Mouse (Mus musculus): Measurements from ENCODE around the gene Zp2. TPM values are rescaled to one million over a fixed set of nuclear protein-coding genes. Genes with fewer than 3 reads are reported as not detected.

Gene Zp2
- not detected for polyA plus RNA-seq (2015; fragmentation: Illumina TruSeq; extraction: RNeasy Lipid Tissue Mini Kit (QIAGEN cat#74804); ENCODE audit: insufficient read depth, low read depth, low replicate concordance)

DNA sequence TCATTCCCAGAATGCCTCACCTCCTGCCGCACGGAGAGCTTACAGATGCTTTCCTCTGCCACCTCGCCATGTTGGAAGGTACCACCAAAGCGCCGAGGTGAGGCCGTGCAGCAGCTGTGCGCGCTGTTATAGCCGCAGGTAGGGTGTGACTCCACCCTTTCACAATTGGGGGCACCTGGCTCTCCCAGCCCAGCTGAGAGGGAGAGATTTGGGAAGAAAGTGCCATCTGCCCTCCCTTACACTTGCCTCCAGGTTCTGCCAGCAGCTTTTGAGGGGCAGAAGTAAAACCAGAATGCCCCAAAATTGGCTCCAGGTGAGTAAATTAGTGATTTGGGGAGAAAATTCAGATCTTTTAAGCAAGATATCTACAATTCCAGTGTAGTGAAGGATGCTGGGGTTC lies at the start of gene Zp2:
TSS of gene Zp2 (minus strand) at position 101 of the 400 bp plus-strand sequence.

GRCm38 (mm10) chr7:120173603-120174244 lies 28.6 kb upstream of the Zp2 start, which contains the start of gene Anks4b:
Gene Anks4b, plus strand, starts transcription at chr7:120173858.

DNA sequence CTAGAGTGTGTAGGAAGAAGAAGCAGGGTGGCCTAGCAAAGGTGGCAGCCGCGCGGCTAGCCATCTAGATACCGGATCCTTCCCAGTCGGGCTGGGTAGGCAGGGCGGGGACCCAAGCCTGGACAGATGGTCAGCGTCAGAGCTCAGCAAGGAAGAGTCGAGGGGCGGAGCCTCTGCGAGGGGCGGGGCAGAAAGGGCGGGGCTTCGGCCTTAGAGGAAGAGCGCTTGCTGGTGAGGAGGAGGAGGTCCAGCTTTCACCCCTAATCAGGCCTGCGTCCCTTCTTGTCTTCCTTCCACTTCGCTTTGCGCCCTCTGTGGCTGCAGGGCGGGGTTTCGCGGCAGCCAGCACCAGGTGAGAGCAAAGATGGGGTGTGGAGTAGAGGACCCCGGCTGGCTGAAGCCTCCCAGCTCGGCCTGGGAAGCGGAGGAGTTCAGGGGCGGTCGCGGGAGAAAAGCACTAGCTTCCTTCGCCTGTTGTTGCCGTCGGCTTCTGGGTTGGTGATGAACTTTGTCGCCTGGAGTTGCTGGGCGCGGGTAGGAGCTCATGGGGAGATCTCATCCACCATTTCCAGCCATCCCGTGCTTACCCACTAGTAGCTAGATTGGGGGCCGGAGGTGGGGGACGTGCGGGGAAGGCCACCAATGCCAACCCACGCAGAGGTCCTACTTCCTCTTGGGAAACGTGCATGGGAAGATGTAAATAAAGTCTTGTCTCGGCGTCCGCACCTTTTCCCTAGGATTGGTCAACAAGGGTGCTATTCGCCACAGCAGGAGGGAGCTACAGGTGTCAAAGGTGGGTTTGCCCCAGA lies 42.7 kb downstream of the Zp2 start, which contains the start of gene Tmem159:
TSS of gene Tmem159 (plus strand) at position 190 of the 809 bp plus-strand sequence.

GRCm38 (mm10) chr7:120095180-120095579 lies 49.9 kb downstream of the Zp2 start, which contains the start of gene Dnah3:
Gene Dnah3, minus strand, starts transcription at chr7:120095280.

Other genes with a start within 250 kb of the Zp2 start
- gene Lyrm1, start 249.4 kb downstream of the Zp2 start, polyA plus RNA-seq (2015; fragmentation: Illumina TruSeq; extraction: RNeasy Lipid Tissue Mini Kit (QIAGEN cat#74804); ENCODE audit: insufficient read depth, low read depth, low replicate concordance): 1.6 TPM
- gene Dcun1d3, start 249.0 kb downstream of the Zp2 start, polyA plus RNA-seq (2015; fragmentation: Illumina TruSeq; extraction: RNeasy Lipid Tissue Mini Kit (QIAGEN cat#74804); ENCODE audit: insufficient read depth, low read depth, low replicate concordance): 3.1 TPM
- not detected for gene Dnah3, start 50.0 kb downstream of the Zp2 start, polyA plus RNA-seq (2015; fragmentation: Illumina TruSeq; extraction: RNeasy Lipid Tissue Mini Kit (QIAGEN cat#74804); ENCODE audit: insufficient read depth, low read depth, low replicate concordance)
- 9.1 TPM for gene Tmem159, start 42.9 kb downstream of the Zp2 start, polyA plus RNA-seq (2015; fragmentation: Illumina TruSeq; extraction: RNeasy Lipid Tissue Mini Kit (QIAGEN cat#74804); ENCODE audit: insufficient read depth, low read depth, low replicate concordance)
- 0.94 TPM for gene Anks4b, start 28.6 kb upstream of the Zp2 start, polyA plus RNA-seq (2015; fragmentation: Illumina TruSeq; extraction: RNeasy Lipid Tissue Mini Kit (QIAGEN cat#74804); ENCODE audit: insufficient read depth, low read depth, low replicate concordance)
- 2.9 TPM for gene Crym, start 56.8 kb upstream of the Zp2 start, polyA plus RNA-seq (2015; fragmentation: Illumina TruSeq; extraction: RNeasy Lipid Tissue Mini Kit (QIAGEN cat#74804); ENCODE audit: insufficient read depth, low read depth, low replicate concordance)
- not detected for gene Abca14, start 58.7 kb upstream of the Zp2 start, polyA plus RNA-seq (2015; fragmentation: Illumina TruSeq; extraction: RNeasy Lipid Tissue Mini Kit (QIAGEN cat#74804); ENCODE audit: insufficient read depth, low read depth, low replicate concordance)
- gene Abca15, start 183.4 kb upstream of the Zp2 start, polyA plus RNA-seq (2015; fragmentation: Illumina TruSeq; extraction: RNeasy Lipid Tissue Mini Kit (QIAGEN cat#74804); ENCODE audit: insufficient read depth, low read depth, low replicate concordance): not detected